Mouse (Mus musculus) neural tube, postnatal 0 days (tissue): ENCODE results near the gene Fpr2. TPM values are rescaled to one million over a fixed set of nuclear protein-coding genes. Genes with fewer than 3 reads are reported as not detected.

Source experiments
- polyA plus RNA-seq: library from polyadenylated mRNA; unstranded; fragments of >200 nt; fragmentation: Nextera tagmentation; extraction: Ambion mirVana; gene quantifications from 2 replicates; pipeline ENCODE4 v1.2.1, GENCODE M21; 2015

Fpr2 gene
- 0.41 and 1.1 TPM in 2 replicates for polyA plus RNA-seq

DNA sequence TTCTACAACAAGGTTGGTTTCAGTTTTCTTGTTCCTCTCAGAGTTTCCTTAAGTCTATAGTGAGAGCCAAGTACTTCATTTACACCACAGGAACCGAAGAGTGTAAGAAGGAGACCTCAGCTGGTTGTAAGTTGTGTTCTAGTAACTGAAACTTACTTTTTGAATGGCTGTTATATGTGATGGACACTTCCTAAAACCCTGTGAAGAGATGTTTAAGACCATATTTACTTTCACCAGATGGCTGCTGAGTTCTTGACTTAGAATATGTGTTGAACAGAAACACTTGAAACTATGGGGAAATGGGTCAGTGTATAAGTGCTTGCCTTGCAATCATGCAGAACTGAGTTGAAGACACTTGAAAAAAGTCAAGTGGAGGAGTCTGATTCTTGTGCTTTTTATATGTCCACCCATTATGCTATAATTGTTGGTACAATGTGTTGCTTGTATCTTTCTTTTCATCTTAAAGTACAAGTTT is at the start of gene Fpr2, which contains the start of gene Fpr3:
Fpr2 (plus strand) TSS at position 51 of the 475 bp plus-strand sequence.
Fpr3 (plus strand) TSS at position 79 of the 475 bp plus-strand sequence.

DNA sequence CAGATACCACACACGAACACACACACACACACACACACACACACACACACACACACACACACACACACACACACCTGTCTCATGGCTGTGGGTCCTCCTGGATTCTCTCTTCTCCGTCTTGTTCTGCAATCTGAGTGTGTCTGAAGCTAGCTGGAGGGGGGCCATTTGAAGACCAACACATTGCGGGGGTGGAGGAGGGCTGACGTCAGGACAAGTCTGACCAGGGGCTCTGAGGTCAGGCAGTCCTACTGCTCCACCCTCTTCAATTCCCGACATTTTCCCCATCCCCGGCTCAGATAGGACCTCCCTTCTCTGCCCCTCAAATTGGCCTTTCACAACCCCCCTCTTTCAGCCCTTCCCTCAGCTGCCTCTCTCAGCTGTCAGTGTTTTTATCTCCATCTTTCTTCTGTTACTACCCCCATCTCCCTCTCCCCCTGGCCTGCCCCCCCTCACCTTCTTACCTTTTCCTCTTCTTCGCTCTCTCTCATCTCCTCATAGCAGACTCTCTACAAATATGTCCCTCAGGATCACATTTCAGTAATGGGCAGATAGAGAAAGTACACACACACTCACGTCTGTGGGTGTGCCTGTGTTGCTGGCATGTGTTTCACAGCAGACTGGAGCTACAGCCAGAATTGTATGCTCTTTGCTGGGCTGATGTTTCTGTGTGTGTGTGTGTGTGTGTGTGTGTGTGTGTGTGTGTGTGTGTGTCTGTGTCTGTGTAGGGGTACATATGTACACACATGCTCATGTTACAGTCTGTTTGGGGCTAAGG is 32.4 kb upstream of the Fpr2 start, which contains the start of gene Has1:
Has1 (minus strand) TSS at position 142 of the 775 bp plus-strand sequence.

DNA sequence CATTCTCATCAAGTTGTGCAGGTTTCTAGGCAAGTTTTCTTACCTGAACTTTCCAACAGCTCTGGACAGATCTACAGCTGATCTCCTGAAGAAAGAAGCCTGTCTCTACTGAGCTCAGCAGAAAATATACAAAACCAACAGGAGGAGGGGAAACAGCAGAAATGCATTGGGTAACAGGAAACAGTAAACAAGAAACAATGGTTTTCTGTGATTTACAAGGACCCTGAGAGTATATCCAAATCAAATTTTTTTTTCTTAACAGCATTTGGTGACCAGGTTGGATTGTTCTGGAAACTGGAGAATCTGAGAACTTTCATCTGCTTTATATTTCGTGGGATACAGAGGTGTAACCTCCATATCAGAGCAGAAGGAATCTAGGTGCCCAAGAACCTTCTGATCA is 3.8 kb upstream of the Fpr2 start, which contains the start of gene Fpr1:
Fpr1 (minus strand) TSS at position 101 of the 400 bp plus-strand sequence.

Other genes starting within 250 kb of the Fpr2 start
- not detected in 2 replicates for gene Vmn2r90, start 184.1 kb upstream of the Fpr2 start, polyA plus RNA-seq
- 19.3 and 25.4 TPM in 2 replicates for gene Spaca6, start 60.7 kb upstream of the Fpr2 start, polyA plus RNA-seq
- gene Has1, start 32.6 kb upstream of the Fpr2 start, polyA plus RNA-seq: 2.5 and 2.6 TPM in 2 replicates
- gene Fpr1, start 3.9 kb upstream of the Fpr2 start, polyA plus RNA-seq: 0.72 TPM in 1 of 2 replicates, not detected in the other
- gene Fpr3, start within 50 bp of the Fpr2 start, polyA plus RNA-seq: not detected in 2 replicates
- not detected in 2 replicates for gene Fpr-rs4, start 133.9 kb downstream of the Fpr2 start, polyA plus RNA-seq
- not detected in 2 replicates for gene Vmn2r124, start 161.6 kb downstream of the Fpr2 start, polyA plus RNA-seq
- not detected in 2 replicates for gene Vmn2r91, start 197.2 kb downstream of the Fpr2 start, polyA plus RNA-seq